Mouse (Mus musculus) frontal cortex, adult 2 months (tissue): ENCODE measurements around the gene Hmgn1. TPM values are rescaled to one million over a fixed set of nuclear protein-coding genes. Genes with fewer than 3 reads are reported as not detected.
"Not testable (repeated sequence)": the region's sequence is repeated elsewhere in the genome, so short reads cannot be mapped to it uniquely, and the experiment has no call there.

Source experiments
- DNase-seq, 2 experiments: peaks; one replicate each; pipeline ENCODE4 v3.0.0; 2022; ENCODE audit warnings: low spot score in 1 of 2; ENCODE audit errors: extremely low spot score in 1 of 2
- polyA plus RNA-seq: library from polyadenylated mRNA; depleted of rRNA; stranded (reverse); fragments of >200 nt; gene quantifications from 2 replicates; pipeline ENCODE4 v1.2.3, GENCODE M21; 2012; rRNA removed

Gene Hmgn1
- 104 TPM in 2 replicates for polyA plus RNA-seq

GRCm38 (mm10) chr16:96127657-96128344 is at the start of gene Hmgn1:
TSS of gene Hmgn1 (minus strand) at chr16:96127729.
- DNase-seq = peak; percentile 94 to 95

GRCm38 (mm10) chr16:96175399-96175798 is 47.9 kb upstream of the Hmgn1 start:
- DNase-seq = no peak

DNA sequence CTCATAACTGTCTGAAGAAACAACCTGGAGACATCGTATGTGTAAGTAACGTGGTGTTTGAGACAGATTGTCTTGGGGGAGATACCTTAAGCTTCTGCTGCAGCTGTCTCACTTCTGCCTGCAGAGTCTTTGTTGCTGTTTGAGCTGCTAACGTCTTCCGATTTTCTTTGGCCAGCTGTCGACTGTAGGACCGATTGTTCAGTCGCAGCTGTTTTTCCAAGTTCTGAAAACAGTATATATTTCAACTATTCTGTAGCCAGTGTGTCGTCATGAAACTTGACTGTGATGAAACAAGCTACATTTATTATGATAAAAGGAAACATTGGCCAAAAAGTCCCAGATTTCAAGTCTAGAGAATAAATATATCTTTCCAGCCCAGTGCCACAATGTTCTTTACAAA is 46.1 kb upstream of the Hmgn1 start:
- DNase-seq = no peak

DNA sequence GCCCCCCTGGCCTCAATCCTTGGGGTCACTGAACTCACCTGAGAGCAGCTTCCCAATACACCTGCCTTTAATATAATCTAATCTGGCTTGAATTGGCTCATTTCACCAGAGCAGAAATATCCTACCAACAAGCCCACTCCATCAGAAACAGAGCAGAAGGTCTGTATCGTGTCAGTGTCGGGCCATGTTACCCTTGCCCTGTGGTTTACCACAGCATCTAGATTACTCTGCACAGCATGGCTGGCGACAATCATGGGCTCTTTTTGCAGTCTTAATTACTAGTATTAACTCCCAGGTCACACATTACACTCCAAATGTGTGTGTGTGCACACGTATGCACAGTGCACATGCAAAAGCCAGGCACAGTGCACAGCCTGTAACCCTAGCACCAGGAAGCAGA is 41.3 kb upstream of the Hmgn1 start:
- DNase-seq = no peak

GRCm38 (mm10) chr16:96165723-96166264 is 38.3 kb upstream of the Hmgn1 start:
- DNase-seq = no peak

DNA sequence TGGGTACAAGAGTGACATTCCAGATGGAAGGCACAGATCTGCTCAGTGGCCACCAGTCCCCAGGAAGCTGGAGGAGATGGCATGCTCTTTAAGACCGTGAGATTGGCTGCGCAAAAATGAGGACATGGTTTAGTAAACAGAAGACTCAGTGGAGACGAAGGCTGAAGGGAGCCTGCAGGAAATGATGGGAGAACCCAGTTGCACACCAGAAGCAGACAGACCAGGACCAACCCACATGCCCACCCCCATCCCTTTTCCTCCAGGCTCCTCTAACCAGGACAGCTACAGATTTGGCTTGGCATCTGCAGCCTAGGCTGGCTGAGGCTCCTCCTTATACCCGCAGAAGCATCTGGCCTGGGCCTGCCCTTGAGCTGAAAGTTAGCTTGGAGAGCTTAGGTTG is 33.8 kb upstream of the Hmgn1 start:
- no peak for DNase-seq

DNA sequence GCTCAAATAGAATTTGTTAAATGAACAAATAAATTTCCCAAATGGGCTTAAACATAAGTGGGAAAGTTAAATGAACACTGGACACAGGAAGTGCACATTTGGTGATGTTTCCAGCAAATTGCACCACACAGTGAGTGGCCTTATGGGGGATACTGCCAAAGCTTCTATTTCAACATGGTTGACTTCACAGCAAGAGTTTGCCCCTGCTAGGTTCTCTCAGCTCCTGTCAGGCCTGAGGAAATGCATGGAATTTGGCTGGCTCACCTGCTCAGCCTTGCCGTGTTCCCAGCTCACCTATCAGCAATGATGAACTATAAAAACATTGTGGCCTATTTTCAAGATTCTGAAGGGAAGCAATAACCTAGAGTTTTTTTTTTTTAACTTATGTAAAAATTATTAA is 33.4 kb upstream of the Hmgn1 start:
- DNase-seq = no peak

DNA sequence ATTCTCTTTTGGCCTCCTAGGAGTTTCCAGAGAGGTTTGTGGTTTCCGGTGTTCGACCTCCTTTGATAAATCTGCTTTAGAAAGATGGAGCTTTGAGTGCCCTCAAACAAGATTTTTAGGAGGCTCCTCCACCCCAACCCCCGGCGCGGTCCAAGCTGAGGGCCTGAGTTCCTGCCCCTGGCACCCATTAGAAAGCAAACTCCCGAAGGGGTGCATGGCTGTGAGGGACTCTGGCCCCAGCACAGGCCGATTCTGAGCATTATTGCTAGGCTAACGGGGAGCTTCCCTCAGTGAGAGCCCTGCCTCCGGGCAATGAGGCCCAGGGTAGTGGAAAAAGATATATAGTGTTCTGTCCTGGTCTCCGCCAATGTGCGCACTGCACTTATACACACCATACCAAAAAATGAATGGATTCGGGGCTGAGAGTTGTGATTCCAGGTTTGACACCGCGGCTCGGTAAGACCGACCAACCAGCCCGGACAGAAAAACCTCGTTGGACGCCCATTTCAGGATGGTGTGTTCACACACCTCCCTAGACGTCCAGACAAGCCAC is 32.3 kb upstream of the Hmgn1 start:
- no peak for DNase-seq

DNA sequence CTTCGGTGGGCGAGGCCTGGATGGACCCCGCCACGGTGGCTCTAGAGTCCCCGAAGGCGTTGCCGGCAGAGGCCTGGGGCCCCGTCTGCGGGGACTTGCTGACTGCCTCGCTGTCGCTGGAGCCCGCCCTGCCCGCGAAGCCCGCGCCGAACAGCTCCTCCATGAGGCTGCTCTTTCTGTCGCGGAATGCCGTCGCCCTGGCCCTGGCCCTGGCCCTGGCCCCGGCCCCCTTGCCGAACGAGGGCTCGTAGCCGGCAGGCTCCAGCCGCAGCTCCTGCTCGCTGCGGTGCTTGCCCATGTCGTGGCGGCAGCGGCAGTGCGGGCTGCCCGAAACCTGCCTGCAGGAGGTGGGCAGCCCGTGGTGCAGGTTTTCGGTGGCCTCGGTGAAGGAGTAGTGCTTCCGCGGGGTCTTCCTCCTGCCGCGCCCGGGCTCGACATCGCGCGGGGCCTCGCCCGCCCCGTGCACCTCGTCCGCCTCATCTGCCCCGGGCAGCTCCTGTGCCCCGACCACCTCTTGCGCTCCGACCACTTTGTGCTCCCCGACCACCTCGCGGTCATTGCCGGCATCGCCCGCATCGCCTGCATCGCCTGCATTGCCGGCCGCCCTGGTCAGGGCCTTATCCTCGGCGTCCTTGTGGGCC is 31.7 kb upstream of the Hmgn1 start:
- DNase-seq = peak in 1 of 2 experiments; percentile 28

- no peak for DNase-seq
Observed at GRCm38 (mm10) chr16:96158511-96159080, 31.1 kb upstream of the Hmgn1 start.

DNA sequence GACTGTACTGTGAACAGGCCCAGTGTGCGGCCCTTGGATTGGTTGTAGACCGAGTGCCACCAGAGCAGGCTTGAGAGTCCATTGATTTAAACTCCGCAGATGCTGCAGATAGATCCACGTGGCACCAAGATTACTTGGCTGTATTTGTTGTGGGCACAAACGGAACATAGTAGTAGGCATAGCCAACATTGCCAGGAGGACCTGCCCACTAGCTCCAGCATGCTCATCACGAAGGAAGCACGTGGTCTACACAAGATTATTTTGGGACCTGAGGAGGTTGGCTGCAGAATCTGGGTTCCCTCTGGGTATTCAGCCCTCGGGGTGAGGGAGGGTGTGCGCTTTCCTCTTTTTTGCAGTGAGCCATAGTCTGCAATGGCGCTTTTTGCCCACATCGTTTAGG is 29.6 kb upstream of the Hmgn1 start:
- peak; percentile 79 to 83 for DNase-seq

GRCm38 (mm10) chr16:96156019-96156418 is 28.5 kb upstream of the Hmgn1 start:
- peak; percentile 73 to 84 for DNase-seq

- no peak for DNase-seq
Observed at GRCm38 (mm10) chr16:96154476-96154875, 26.9 kb upstream of the Hmgn1 start.

- DNase-seq = peak in 1 of 2 experiments; percentile 69
Observed at GRCm38 (mm10) chr16:96151551-96151950, 24.0 kb upstream of the Hmgn1 start.

GRCm38 (mm10) chr16:96150995-96151394 is 23.5 kb upstream of the Hmgn1 start:
- no peak for DNase-seq

GRCm38 (mm10) chr16:96149311-96149710 is 21.8 kb upstream of the Hmgn1 start:
- DNase-seq = no peak

DNA sequence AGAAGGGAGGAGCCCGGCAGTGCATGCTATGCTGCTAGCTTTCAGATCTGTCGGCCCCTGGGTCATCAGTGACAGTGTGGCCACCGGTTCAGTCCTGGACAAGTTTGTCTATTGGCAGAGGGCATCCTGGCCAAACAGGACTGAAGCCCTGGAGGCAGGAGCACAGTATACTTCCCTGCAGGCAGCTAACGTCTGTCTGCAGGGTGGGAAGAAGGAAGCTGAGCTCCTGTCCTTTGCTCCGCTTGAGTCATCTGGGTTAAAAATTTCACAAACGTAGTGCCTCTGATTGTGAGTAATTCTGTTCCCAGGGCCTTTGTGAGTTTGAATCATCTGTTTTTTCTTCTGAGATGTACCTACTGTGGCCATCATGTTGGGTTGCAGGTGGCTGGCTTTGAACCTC is 21.3 kb upstream of the Hmgn1 start:
- no peak for DNase-seq

GRCm38 (mm10) chr16:96145814-96146213 is 18.3 kb upstream of the Hmgn1 start:
- DNase-seq = no peak

- DNase-seq = peak; percentile 99 to 100
Observed at GRCm38 (mm10) chr16:96145110-96145800, 17.7 kb upstream of the Hmgn1 start, which contains the start of gene Wrb. TSS of gene Wrb (plus strand) at chr16:96145407.

DNA sequence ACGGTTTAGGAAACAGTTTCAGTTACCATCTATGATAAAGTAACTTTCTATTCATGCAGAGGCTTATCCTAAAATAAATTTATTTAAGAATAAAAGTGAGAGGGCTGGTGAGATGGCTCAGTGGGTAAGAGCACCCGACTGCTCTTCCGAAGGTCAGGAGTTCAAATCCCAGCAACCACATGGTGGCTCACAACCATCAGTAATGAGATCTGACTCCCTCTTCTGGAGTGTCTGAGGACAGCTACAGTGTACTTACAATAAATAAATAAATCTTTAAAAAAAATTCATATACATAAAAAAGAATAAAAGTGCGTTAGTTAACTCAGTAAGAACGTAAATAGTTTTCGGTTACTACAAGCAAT is 17.2 kb upstream of the Hmgn1 start:
- DNase-seq = not testable (repeated sequence)

- DNase-seq = no peak
Observed at GRCm38 (mm10) chr16:96128466-96128865, 937 bp upstream of the Hmgn1 start.
